In the genomic region with DNA sequence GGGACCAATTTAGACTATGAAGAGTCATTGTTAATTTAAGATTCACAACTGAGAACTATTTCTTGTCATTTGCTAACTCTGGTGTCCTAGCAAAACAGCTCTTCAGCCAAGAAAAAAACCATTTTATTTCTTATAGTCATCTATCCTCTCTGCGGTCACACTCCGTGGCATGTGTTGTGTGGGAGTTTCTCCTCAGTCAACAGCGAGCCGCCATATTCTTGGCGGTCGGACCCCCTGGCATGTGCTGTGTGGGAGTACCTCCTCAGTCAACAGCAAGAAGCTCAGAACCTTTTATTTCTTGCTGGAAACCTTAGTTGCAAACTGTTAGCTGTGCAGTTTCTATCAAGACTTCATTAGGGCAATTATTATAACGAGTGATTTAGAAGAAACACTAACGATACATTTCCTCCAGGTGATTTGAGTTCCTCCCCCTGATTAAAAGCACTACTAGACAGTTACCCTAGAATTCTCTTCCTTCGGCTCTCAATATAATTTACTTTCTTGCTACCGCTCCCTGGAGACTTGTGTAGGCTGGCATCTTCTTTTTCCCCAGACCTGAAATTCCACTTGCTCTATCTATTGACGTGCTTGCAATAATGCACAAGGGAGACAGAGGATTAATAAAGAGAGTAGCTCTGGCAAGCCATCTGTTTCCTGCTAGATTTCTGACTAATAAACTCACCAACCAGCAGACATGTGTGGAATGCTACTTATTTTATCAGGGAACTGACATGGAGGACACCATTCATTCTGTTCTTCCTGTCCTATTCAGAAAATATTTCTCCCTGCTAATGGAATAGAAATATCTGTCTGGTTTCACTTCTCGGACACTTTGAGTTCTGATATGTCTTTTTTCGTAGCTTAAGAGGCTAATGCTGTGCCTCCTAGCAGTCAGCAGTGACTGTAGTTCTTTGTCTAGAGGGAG, we compare ENCODE assay signal across 8 mouse cellular contexts.
DNase-seq lines count a peak whose midpoint lies in the region; ATAC-seq and TF ChIP-seq lines count a peak whose summit lies in the region.

No protein-coding gene starts in this region.

- H3K4me3 ChIP-seq in heart, embryonic 13.5 days = peak overlapping the region; percentile 8; the same call in 1 of the 2 replicates
- H3K4me3 ChIP-seq in kidney, embryonic 16.5 days (ENCODE audit: low read length) = no peak overlapping the region
- H3K4me3 ChIP-seq in limb, embryonic 12.5 days (replicated peaks) = no peak overlapping the region

- DNase-seq in heart, postnatal 25 days (ENCODE audit: low spot score) = no peak
- DNase-seq in brain, embryonic 14.5 days (ENCODE audit: low read depth) = peak; percentile 58
- no peak for DNase-seq in embryo, embryonic 10 days (ENCODE audit: low spot score)
- no peak for DNase-seq in adrenal gland, adult 18-20 months (ENCODE audit: low spot score in 2 of 2)
- no peak for DNase-seq in gastrocnemius, postnatal 36 days

- ATAC-seq in heart, embryonic 13.5 days (ENCODE audit: extremely low read depth, insufficient number of reproducible peaks, low FRiP score, low TSS enrichment) = no peak; the same call in 1 of the 2 replicates
- no peak; the same call in 1 of the 2 replicates for ATAC-seq in kidney, embryonic 16.5 days (ENCODE audit: low FRiP score, low TSS enrichment)
- ATAC-seq in limb, embryonic 12.5 days (ENCODE audit: insufficient number of reproducible peaks, insufficient read depth, low FRiP score, low TSS enrichment, low read depth) = no peak

- H3K27me3 ChIP-seq in heart, embryonic 13.5 days (replicated peaks) = no peaks in the 10 kb centered on the region
- no peaks in the 10 kb centered on the region for H3K27me3 ChIP-seq in kidney, embryonic 16.5 days (ENCODE audit: insufficient read depth, low read length)
- no peaks in the 10 kb centered on the region for H3K27me3 ChIP-seq in limb, embryonic 12.5 days

- no peak for TF ChIP-seq CTCF in brain, embryonic 14.5 days (IDR thresholded peaks at IDR 0.05; ENCODE audit: borderline replicate concordance, extremely low read depth, insufficient read depth, insufficient read length)

- WGBS in heart, embryonic 13.5 days = 58% methylated on average over 13 of the region's 13 CpGs
- 29% methylated on average over 13 of the region's 13 CpGs for WGBS in kidney, embryonic 16.5 days
- 61% methylated on average over 13 of the region's 13 CpGs for WGBS in limb, embryonic 12.5 days

- TF ChIP-seq POLR2A in brain, embryonic 14.5 days (IDR thresholded peaks at IDR 0.05; ENCODE audit: borderline replicate concordance, extremely low read depth, insufficient read depth, insufficient read length, poor library complexity, severe bottlenecking) = no peak

- peak overlapping the region; percentile 34 for H3K4me2 ChIP-seq in heart, embryonic 13.5 days
- H3K4me2 ChIP-seq in kidney, embryonic 16.5 days (replicated peaks; ENCODE audit: low read depth, low read length) = peak overlapping the region; percentile 7
- no peak overlapping the region for H3K4me2 ChIP-seq in limb, embryonic 12.5 days

- H3K4me1 ChIP-seq in heart, embryonic 13.5 days = peaks cover 38% of the 10 kb centered on the region
- H3K4me1 ChIP-seq in kidney, embryonic 16.5 days (ENCODE audit: insufficient read depth, low read length) = peaks cover 10% of the 10 kb centered on the region; the same call in 1 of the 2 replicates
- peaks cover 16% of the 10 kb centered on the region for H3K4me1 ChIP-seq in limb, embryonic 12.5 days (replicated peaks)

- no peaks in the 10 kb centered on the region for H3K36me3 ChIP-seq in heart, embryonic 13.5 days
- no peaks in the 10 kb centered on the region for H3K36me3 ChIP-seq in kidney, embryonic 16.5 days (ENCODE audit: insufficient read depth, low read length)
- H3K36me3 ChIP-seq in limb, embryonic 12.5 days = no peaks in the 10 kb centered on the region

- no peak overlapping the region for H3K9ac ChIP-seq in heart, embryonic 13.5 days
- no peak overlapping the region for H3K9ac ChIP-seq in kidney, embryonic 16.5 days (replicated peaks; ENCODE audit: low read length)
- no peak overlapping the region for H3K9ac ChIP-seq in limb, embryonic 12.5 days (replicated peaks)

- H3K9me3 ChIP-seq in heart, embryonic 13.5 days = no peaks in the 10 kb centered on the region
- H3K9me3 ChIP-seq in kidney, embryonic 16.5 days (ENCODE audit: low read length) = no peaks in the 10 kb centered on the region
- no peaks in the 10 kb centered on the region for H3K9me3 ChIP-seq in limb, embryonic 12.5 days

- intact Hi-C loops in heart, postnatal 25 days (cut with DNase I) = no loop called here
- intact Hi-C loops in gastrocnemius, postnatal 36 days (cut with DNase I) = no loop called here

- H3K27ac ChIP-seq in heart, embryonic 13.5 days (replicated peaks) = peak overlapping the region; percentile 79
- peak overlapping the region; percentile 35 for H3K27ac ChIP-seq in kidney, embryonic 16.5 days (ENCODE audit: low read length)
- H3K27ac ChIP-seq in limb, embryonic 12.5 days = peak overlapping the region; percentile 2; the same call in 1 of the 2 replicates

Comparison
In these comparisons a context has a peak if more than half of its experiments do, and no peak if none do; other contexts are left out.
1. H3K27ac ChIP-seq: peak in every context shown above with its lines; median percentile 79 in heart, embryonic 13.5 days; 35 in kidney, embryonic 16.5 days; 2 in limb, embryonic 12.5 days.